Mouse (Mus musculus) olfactory bulb, adult 2 months (tissue): ENCODE measurements at regions not wholly inside any gene's neighbourhood (a gene's known extent, or its start where the extent isn't known, plus 50 kb on each side); places are given as distances from the start of the nearest gene placed in this dataset.
"Not testable (repeated sequence)": the region's sequence is repeated elsewhere in the genome, so short reads cannot be mapped to it uniquely, and the experiment has no call there.

Experiments used
- H3K27ac ChIP-seq: fragments of 200-500 bp; 2 replicates; pipeline ENCODE4 v1.5.1; 2012; ENCODE audit warnings: low read depth, low read length; ENCODE audit not compliant: insufficient read depth
- H3K4me1 ChIP-seq: fragments of 200-500 bp; 2 replicates; pipeline ENCODE4 v1.6.1; 2012; ENCODE audit warnings: low read length; ENCODE audit not compliant: control insufficient read depth, insufficient read depth
- H3K4me3 ChIP-seq: fragments of 200-500 bp; 2 replicates; pipeline ENCODE4 v1.5.1; 2012; ENCODE audit warnings: mild to moderate bottlenecking, low read depth, low read length, moderate library complexity; ENCODE audit not compliant: insufficient read depth
- CTCF ChIP-seq: fragments of 200-500 bp; IDR thresholded peaks from 2 replicates; pipeline ENCODE4 v1.5.1; 2012; ENCODE audit warnings: low read depth, mild to moderate bottlenecking, low read length, moderate library complexity; ENCODE audit not compliant: insufficient read depth
- POLR2A ChIP-seq: fragments of 200-500 bp; IDR thresholded peaks from 2 replicates; pipeline ENCODE4 v1.6.1; 2012; ENCODE audit warnings: mild to moderate bottlenecking, low read depth, low read length, moderate library complexity; ENCODE audit not compliant: insufficient read depth
- WGBS: fragments of 180-500 bp; shearing (Covaris S2); methylation state at CpG from one replicate; pipeline ENCODE4 v1.1.7; 2018; 5-methylcytosine and 5-hydroxymethylcytosine counted together

- 88% methylated on average over 3 of the region's 3 CpGs for WGBS
- no peak overlapping the region for H3K4me3 ChIP-seq
- H3K27ac ChIP-seq: no peak overlapping the region
- peaks cover 8% of the 10 kb centered on the region for H3K4me1 ChIP-seq
- TF ChIP-seq CTCF: no peak
- TF ChIP-seq POLR2A: no peak
Measured at GRCm38 (mm10) chr10:117568138-117568387, 61.2 kb upstream of the Cpm start.

GRCm38 (mm10) chr10:117567379-117568137 lies 61.7 kb upstream of the Cpm start:
- no peak overlapping the region for H3K4me3 ChIP-seq
- WGBS: 94% methylated on average over 8 of the region's 8 CpGs
- no peak overlapping the region for H3K27ac ChIP-seq
- H3K4me1 ChIP-seq: peaks cover 8% of the 10 kb centered on the region
- TF ChIP-seq CTCF (no peak), POLR2A (no peak)

- H3K4me3 ChIP-seq: no peak overlapping the region
- WGBS: 95% methylated on average over 8 of the region's 8 CpGs
- peaks cover 8% of the 10 kb centered on the region for H3K4me1 ChIP-seq
- no peak overlapping the region for H3K27ac ChIP-seq
- TF ChIP-seq CTCF (no peak), POLR2A (no peak)
Measured at GRCm38 (mm10) chr10:117566648-117567378, 62.5 kb upstream of the Cpm start.

- Histone ChIP-seq H3K4me1 (peaks cover 3% of the 10 kb centered on the region), H3K27ac (no peak overlapping the region), H3K4me3 (no peak overlapping the region)
- 89% methylated on average over 3 of the region's 3 CpGs for WGBS
- TF ChIP-seq CTCF (no peak), POLR2A (no peak)
Measured at GRCm38 (mm10) chr10:117566204-117566603, 63.1 kb upstream of the Cpm start.

- Histone ChIP-seq H3K4me3 (no peak overlapping the region), H3K4me1 (no peaks in the 10 kb centered on the region), H3K27ac (no peak overlapping the region)
- WGBS: 97% methylated on average over 4 of the region's 4 CpGs
- TF ChIP-seq POLR2A (no peak), CTCF (no peak)
Measured at GRCm38 (mm10) chr10:117565529-117566086, 63.7 kb upstream of the Cpm start.

GRCm38 (mm10) chr10:117565110-117565509 lies 64.2 kb upstream of the Cpm start:
- TF ChIP-seq CTCF: no peak
- H3K4me1 ChIP-seq: no peaks in the 10 kb centered on the region
- no peak overlapping the region for H3K4me3 ChIP-seq
- no peak overlapping the region for H3K27ac ChIP-seq
- WGBS: 98% methylated on average over 3 of the region's 3 CpGs

- no peak overlapping the region for H3K4me3 ChIP-seq
- H3K4me1 ChIP-seq: no peaks in the 10 kb centered on the region
- TF ChIP-seq POLR2A (no peak), CTCF (no peak)
- no peak overlapping the region for H3K27ac ChIP-seq
- WGBS: 61% methylated on average over 12 of the region's 12 CpGs
Measured at GRCm38 (mm10) chr10:117564118-117565040, 64.9 kb upstream of the Cpm start.

- WGBS: 83% methylated on average over 8 of the region's 8 CpGs
- H3K27ac ChIP-seq: no peak overlapping the region
- H3K4me1 ChIP-seq: no peaks in the 10 kb centered on the region
- TF ChIP-seq CTCF (no peak), POLR2A (no peak)
- H3K4me3 ChIP-seq: no peak overlapping the region
Measured at GRCm38 (mm10) chr10:117563429-117564117, 65.7 kb upstream of the Cpm start.

GRCm38 (mm10) chr10:117562850-117563248 lies 66.5 kb upstream of the Cpm start:
- 86% methylated on average over 3 of the region's 3 CpGs for WGBS
- not testable (repeated sequence) for H3K4me1 ChIP-seq, H3K4me3 ChIP-seq, H3K27ac ChIP-seq
